Mouse (Mus musculus) neural tube, embryonic 10.5 days (tissue): Measurements from ENCODE around the gene Actl7b.
A peak's percentile ranks its signal among the peaks of the same experiment; 100 is the strongest.

Experiments
- DNase-seq: peaks from one replicate; pipeline ENCODE4 v3.0.0-alpha.2; 2017; ENCODE audit warnings: low spot score; ENCODE audit errors: extremely low spot score

Gene Actl7b

GRCm38 (mm10) chr4:56716801-56717200 is 24.4 kb downstream of the Actl7b start:
- no peak for DNase-seq

- no peak for DNase-seq
These were observed 28.1 kb downstream of the Actl7b start for GRCm38 (mm10) chr4:56713155-56713554.

- peak; percentile 41 for DNase-seq
These were observed 39.0 kb downstream of the Actl7b start for GRCm38 (mm10) chr4:56702234-56702633.

- DNase-seq, result no peak
These were observed 42.6 kb downstream of the Actl7b start for GRCm38 (mm10) chr4:56698671-56699070.

- DNase-seq, result no peak
These were observed 44.8 kb downstream of the Actl7b start for GRCm38 (mm10) chr4:56696401-56696800.
